17 mouse cellular contexts compared by ENCODE assay signal in genomic region chr7:139282037-139282436, GRCm38 (mm10).
"Had no signal": no experiment of that assay in that cellular context is flagged by ENCODE, and none has a peak within 500 bp of the region (broad histone marks: within the 10 kb centered on the region; RNA-seq: fewer than 3 reads in every experiment).

No protein-coding gene starts in this region.

- H3K9me3 ChIP-seq: hindbrain, embryonic 15.5 days; limb, embryonic 10.5 days; limb, embryonic 13.5 days; liver, embryonic 13.5 days; neural tube, embryonic 13.5 days had no signal

- H3K4me3 ChIP-seq: hindbrain, embryonic 15.5 days; limb, embryonic 10.5 days; limb, embryonic 13.5 days; liver, embryonic 13.5 days; myocyte; neural tube, embryonic 13.5 days had no signal

- H3K4me2 ChIP-seq: hindbrain, embryonic 15.5 days; limb, embryonic 13.5 days; liver, embryonic 13.5 days; neural tube, embryonic 13.5 days had no signal

- H3K27ac ChIP-seq: hindbrain, embryonic 15.5 days; limb, embryonic 10.5 days; limb, embryonic 13.5 days; liver, embryonic 13.5 days; neural tube, embryonic 13.5 days had no signal

- DNase-seq: kidney, adult 18-20 months; kidney, adult 9 months; kidney, postnatal 14 days; kidney, postnatal 4 days; liver, embryonic 13.5 days; lung, adult 2 months; right cerebral cortex, adult 18-20 months; right cerebral cortex, postnatal 14 days; right cerebral cortex, postnatal 4 days; spleen, adult 18-20 months; thymus, postnatal 25 days had no signal

- H3K9ac ChIP-seq: hindbrain, embryonic 15.5 days; limb, embryonic 13.5 days; liver, embryonic 13.5 days; neural tube, embryonic 13.5 days had no signal

- H3K36me3 ChIP-seq: hindbrain, embryonic 15.5 days; limb, embryonic 10.5 days; limb, embryonic 13.5 days; liver, embryonic 13.5 days; neural tube, embryonic 13.5 days had no signal

- ATAC-seq: midbrain, embryonic 16.5 days had no signal

- H3K27me3 ChIP-seq: hindbrain, embryonic 15.5 days; limb, embryonic 13.5 days; liver, embryonic 13.5 days; neural tube, embryonic 13.5 days had no signal
